Comparison of ENCODE assay signal across 12 mouse cellular contexts in genomic region chr1:105523768-105524167, GRCm38 (mm10).
"Had no signal": no experiment of that assay in that cellular context is flagged by ENCODE, and none has a peak within 500 bp of the region (broad histone marks: within the 10 kb centered on the region; RNA-seq: fewer than 3 reads in every experiment).

No protein-coding gene starts in this region.

- H3K9me3 ChIP-seq: liver, embryonic 13.5 days had no signal

- H3K9ac ChIP-seq: liver, embryonic 13.5 days had no signal

- H3K4me3 ChIP-seq: liver, embryonic 13.5 days had no signal

- H3K4me1 ChIP-seq: liver, embryonic 13.5 days had no signal

- DNase-seq: kidney, adult 9 months; kidney, postnatal 14 days; kidney, postnatal 4 days; liver, embryonic 13.5 days; lung, adult 2 months; lung, postnatal 14 days; lung, postnatal 4 days; midbrain, embryonic 14.5 days; right cerebral cortex, postnatal 4 days; thymus, postnatal 25 days had no signal

- H3K4me2 ChIP-seq: liver, embryonic 13.5 days; midbrain, embryonic 11.5 days had no signal

- H3K27me3 ChIP-seq: liver, embryonic 13.5 days had no signal

- H3K27ac ChIP-seq: liver, embryonic 13.5 days; stomach, postnatal 0 days had no signal
